Mouse (Mus musculus): ENCODE results near the gene Gda. TPM values are rescaled to one million over a fixed set of nuclear protein-coding genes. Genes with fewer than 3 reads are reported as not detected.

Gda gene
- total RNA-seq (2021) (10 to 100 TPM in 1 of 2 experiments, 1 to 10 TPM in 1; 10.0 to 13.3 TPM), polyA plus RNA-seq (2012; rRNA removed) (9.6 and 11.6 TPM in 2 replicates)
- long read RNA-seq, full-length matches to known transcripts = 3 of 3 reads
- long read RNA-seq, partial matches to known transcripts = 0 of 3 reads
- long read RNA-seq, other reads (novel, unspliced or antisense) = 0 of 3 reads

DNA sequence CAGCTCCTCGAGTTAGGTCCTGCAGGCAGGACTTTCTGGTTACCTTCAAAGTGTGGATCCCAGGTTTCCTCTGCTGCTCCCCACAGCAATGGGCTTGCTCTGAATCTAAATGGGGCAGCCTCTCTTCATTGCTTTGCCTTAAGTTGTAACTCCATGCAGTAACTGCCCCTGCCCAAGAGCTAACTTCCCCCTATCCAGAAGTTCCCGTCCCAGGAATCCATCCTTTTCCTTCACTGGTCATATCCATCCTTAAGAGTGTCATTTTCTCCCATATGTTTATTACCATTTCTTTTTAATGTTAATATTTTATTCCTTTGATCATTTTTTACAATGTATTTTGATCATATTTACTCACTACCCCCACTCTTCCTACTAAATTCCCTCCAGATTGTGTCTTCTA is at the start of gene Gda:
TSS of gene Gda (minus strand) at position 101 of the 400 bp plus-strand sequence.
- no peak for DNase-seq

DNA sequence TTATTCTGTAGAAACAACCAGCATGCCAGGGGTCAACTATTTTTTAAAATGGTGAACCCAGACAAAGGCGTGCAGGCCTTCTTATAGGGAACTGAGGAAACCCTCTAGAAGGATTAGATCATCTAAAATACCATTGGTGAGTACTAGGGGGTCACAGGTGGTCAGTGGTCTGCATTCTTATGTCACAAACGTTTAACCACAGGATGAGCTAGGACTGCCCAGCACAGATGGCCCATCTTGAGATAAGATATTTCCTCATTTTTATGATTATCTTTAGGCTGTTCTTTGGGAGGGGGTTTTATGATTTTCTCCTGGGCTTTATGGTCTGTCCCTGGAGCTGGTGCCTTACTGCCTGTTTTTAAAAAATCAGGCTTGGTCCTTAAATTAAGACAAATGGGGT is 47.0 kb upstream of the Gda start:
- DNase-seq = no peak

DNA sequence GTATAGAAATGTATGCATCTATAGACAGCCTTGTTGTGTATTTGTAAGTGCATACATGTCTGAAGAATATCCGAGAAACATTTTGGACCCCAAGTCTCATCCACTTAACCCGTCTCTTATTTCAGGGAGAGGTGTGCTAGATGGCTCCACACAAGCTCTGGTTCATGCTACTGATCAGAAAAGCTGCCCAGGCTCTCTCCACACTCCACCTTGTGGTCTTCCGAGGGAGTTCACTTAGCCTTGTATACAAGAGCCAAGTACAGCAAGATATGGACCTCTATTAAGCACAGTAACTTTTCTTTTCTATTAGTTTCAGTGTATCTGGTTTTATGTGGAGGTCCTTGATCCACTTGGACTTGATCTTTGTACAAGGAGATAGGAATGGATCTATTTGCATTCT is 36.9 kb upstream of the Gda start:
- peak; percentile 34 for DNase-seq

DNA sequence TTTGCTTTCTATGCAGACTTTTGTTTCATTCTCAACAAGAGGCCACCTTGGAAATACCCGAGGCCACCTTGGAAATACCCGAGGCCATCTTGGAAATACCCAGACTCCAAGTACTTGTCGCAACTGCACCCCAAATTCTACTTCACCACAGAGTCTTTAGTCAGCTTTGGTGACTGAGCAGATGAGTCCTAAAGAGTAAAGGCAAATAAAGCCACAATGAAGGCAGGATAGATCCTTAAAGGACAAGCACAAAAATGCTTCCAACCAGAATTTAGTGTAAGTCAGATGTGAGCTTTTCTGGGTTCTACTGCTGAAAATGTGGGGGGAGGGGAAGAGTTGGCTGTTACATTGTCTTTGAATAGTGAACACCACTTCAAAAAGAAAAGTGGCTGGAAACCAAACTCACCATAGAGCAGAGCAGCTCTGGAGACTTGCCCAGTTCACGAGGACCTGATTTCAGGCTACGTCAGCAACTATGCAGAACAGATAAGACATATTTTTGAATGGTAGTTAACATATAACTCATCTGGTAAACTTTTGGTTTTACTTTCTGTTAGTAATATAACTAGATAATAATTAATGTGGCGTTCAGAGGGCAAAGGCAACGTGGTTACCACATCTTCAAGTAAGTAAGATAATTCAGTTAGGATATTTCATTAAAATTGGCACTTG is 34.5 kb upstream of the Gda start:
- DNase-seq = no peak

DNA sequence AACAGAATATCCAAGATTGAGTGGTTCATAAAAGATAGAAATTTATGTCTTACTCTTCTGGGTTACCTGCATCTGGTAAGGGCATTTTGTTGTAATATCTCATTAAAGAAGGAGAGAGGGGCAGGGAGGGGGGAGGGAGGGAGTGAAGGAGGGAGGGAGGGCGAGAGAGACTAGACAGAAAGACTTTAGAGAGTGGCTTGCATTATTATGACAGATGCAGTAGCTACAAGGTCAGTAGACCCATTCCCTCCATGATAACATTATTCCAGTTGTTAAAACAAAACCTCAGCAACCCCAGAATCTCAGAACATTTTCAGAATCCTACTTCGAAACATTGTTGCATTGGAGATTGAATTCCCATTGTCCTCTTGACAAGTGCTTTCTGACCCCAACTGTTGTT is 33.9 kb upstream of the Gda start:
- no peak for DNase-seq

DNA sequence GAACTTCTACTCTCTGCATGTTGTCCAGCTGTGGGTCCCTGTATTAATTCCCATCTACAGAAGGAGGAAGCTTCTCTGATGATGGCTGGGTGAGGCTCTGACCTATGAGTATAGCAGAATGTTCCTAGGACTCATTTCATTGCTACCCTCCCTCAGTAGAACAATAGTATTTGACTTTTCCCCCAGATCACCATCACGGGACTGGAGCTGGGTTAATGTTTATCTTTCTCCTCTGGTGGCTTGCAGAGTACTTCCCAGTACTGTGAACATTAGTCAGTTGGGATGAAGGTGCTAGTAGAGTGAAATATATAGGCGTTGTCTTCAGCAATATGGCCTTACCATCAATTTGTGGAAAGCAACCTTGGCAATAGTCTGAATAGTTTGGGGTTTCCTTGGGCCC is 31.5 kb upstream of the Gda start:
- no peak for DNase-seq

DNA sequence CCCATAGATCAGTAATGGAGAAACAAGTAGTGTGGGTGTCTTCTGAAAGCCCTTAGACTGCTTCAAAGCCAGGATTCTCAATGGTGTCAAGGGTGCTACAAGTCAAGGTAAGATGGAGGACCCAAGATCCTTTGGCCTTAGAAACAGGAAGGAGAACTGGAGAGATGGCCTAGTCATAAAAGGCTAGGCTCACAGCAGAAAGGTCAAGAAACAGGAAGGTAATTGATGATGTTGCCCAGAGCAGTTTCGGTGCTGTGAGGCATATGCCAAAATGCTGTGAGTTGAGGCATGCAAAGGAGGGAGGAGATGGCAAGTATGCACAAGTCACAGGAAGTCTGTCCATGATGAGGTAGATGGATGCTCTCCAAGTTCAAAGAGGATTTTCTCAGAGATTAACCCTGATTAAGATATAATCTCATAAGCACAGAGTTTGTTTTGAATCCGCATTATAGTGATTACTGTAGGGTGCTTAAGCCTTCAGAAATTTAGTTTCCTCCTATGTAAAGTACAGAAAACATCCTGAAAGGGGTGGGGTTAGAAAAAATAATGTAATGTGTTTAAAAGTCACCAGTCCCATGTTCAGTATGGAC is 26.2 kb upstream of the Gda start:
- DNase-seq = no peak

DNA sequence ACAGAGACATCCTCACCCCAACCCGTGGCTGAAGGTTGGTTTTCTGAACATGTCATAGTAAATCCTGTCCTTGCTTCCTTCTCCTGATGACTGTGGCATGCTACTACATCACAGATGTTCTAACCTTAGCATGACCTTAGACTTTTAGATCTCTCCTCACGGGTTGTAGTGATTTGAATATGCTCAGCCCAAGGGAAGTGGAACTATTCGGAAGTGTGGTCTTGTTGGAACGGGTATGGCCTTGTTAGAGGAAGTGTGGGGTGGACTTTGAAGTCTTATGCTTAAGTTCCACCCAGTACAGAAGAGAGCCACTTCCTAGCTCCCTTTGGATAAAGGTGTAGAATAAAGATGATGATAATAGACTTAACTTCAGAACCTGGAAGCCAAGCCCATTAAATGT is 22.6 kb upstream of the Gda start:
- no peak for DNase-seq

DNA sequence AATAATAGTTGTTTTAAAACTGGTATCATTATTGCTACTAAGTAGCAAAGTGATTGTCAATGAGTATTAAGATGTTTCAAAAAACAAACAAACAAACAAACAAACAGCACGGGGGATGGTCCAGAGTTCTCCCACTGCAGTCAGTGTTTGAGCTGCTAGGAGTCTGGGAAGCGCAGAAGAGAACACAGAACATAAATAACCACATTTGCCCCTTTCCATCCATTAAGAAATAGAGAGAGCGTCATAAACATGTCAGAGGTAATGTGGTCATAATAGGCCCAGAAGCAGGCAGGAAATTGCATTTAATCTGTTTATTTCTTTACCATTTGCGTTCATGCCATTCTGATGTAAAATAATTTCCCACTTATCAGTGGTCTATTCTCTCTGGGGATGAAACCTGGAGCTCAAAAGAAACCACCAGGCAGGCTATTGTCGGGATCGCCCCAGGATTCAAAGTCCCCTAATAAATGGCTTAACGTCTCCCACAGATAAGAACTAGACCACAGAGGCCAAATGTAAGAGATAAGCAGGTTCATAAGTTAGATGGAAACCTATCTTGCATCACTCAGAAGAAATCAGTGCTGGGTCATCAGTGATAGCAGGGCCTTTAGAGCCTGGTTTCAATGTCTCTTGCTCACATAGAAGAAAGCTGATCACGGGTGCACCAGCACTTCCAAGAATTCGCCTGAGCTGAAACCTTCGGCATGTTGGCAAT is 20.7 kb upstream of the Gda start:
- DNase-seq = no peak

DNA sequence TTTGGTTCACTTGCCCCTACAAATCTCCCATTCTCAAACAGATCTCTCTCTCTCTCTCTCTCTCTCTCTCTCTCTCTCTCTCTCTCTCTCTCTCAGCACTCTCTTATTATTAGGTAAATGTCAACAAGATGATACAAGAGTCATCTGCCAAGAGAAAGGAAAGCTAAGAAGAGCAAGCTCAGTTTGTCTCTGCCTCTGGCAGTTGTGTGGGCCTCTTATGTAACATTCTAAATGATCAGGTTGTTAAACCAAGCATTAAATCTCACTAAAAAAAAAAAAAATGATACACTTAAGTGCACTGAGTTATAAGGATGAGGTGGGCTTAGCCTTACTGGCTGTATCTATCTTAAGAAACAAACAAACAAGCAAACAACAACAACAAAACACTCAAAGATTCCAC is 18.1 kb upstream of the Gda start:
- DNase-seq = no peak

DNA sequence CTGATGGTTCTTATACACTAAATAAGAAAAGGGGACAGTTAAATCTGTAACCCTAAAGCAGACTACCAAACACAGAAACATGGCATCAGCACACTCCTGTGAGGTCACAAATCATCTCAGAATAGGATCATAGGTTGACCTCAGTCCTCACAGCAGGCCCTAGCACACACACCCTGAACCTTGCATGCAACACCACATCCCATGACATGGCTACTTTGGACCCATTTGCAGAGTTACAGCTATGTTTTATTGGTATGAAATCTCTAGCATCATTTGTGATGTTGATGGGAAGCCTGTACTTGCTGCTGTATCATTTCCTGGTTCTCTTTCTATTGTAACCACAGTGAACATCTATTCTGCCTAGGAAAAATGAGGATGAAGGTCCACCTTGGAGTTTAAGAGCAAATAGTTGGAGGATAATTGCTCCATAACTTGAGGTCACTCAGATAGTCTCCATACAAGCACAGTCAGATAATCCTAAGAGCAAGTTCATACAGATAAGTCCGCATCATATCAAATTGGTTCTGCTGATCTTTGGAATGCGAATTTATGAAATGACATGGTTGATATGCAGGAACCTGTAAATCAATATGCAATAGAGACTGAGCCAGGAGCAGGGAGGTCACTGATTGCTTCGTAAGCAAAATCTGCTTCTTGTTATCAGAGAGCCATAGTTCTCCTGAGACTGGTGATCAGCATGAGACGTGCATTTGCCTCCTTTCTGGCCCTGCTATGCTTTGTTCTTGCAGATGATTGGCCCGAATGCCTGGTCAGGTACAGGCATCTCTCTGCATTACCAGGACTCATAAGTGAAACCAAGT is 14.1 kb upstream of the Gda start:
- no peak for DNase-seq

DNA sequence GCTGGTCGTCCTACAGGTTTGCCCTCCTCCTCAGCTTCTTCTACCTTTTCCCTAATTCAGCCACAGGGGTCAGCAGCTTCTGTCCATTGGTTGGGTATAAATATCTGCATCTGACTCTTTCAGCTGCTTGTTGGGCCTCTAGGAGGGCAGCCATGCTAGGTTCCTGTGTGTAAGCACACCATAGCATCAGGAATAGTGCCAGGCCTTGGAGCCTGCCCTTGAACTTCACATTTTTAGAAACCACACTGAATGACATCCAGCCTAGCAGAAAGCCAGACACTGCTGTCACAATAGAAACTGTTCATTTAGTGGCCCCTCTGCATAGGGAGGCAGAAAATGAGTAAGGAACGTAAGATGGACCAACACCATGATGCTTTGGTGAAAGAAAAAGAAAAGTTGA is 8.9 kb upstream of the Gda start:
- DNase-seq = peak; percentile 58

DNA sequence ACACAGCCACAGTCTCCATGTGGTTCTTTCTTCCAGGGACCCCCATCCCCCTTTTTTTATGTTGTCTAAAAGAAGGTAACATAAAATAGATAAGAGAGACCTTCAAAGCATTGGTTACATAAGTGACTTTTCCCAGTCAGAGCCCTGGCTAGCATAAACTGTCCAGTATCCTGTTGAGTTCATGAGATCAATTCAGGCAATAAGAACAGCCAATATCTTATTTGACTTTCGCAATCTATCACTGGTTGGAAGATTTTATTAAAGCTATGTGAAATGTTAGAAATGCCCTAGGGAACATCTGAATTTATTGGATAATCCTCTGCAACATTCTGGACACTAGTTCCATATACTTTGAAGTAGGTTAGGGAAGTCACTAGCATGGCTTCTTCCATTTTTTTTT is 7.8 kb upstream of the Gda start:
- DNase-seq = no peak

DNA sequence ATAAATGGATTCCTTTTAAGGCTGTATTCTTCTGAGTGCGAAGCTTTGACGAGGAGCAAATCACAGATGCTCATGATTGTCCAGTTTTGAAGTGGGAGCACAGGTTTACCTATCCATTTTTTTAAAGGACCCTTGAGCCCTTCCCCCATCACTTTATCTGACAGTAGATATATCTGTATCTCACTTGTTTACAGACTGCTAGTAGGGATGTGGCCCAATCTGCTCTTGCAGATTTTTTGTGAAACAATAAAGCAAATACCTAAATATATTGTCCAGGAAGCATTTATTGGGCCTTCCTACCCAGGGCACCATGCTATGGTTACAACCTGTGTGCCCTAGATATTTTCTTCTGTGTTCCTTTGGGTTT is 6.8 kb upstream of the Gda start:
- DNase-seq = no peak

DNA sequence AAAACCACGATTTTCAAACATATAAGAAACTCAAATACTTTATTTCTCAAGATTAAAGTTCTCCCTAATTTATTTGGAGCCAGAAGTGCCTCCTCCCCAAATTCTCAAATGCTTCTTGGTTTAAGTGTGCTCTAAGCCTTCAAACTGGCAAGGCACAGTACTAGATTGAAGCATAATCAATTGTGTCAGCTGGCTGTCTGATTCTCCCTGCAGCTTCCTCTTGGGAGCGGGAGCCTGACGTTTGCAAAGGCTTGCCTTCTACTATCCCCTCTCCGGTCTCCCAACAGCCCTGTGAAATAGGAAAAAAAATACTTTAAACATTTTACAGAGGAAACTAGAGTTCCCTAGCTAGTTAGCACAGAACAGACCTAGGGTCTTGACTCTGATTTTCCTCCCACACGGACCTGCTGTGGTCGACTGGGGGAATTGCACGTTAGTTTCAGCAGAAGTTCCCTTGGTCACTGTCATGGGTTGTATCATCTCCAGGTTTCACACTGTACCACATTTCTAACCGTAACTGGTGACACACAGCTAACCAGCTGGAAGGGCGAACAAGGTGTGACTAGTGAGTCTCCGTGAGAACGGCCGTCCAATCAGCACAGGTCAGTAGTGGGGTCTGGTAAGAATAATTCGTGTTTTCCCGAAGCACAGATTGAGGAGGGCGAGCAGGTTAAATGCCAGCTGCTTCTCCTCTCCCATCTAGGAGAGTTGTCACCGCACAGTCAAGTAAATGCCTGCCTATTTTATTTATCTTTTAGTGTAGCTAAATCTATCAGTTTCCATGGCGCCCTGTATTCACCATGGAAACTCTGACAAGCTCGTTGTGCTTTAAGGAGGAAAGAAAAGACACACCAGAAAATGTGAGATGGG is 6.2 kb upstream of the Gda start:
- DNase-seq = no peak

DNA sequence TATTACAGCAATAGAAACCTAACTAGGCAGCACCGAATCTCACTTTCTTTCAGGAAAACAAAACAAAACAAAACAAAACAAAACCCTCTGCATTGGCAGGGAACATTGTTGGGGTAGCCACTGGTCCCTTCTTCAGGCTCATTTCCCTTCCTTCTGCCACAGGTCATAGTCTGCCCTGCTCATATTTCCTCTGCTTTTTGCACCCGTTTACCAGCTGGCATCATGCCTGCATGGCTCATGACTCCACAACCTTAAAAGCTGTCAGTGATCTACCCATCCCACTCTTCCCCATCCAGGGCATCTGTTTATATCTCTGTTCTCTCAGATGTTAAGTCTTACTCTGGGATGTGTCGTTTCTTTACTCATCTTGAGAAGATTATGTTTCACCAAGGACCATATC is 5.3 kb upstream of the Gda start:
- no peak for DNase-seq

DNA sequence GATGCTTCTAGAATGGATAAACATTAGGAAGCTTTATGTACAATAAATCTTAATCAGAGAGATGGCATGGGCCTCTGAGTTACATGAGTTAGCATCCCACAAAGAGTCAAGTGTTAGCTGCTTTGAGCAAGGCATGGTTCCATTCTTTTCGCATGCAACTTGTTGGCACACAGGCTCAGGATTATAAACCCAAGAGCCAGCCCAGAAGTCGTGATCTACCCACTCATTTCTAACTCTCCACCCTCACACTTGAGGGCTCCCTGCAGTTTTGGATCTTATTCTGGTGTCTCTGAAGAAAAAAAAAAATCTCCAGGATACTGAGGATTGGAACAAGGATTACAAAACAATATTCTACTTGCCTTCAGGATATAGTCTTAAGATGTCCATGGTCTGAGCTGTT is 4.5 kb upstream of the Gda start:
- DNase-seq = no peak

DNA sequence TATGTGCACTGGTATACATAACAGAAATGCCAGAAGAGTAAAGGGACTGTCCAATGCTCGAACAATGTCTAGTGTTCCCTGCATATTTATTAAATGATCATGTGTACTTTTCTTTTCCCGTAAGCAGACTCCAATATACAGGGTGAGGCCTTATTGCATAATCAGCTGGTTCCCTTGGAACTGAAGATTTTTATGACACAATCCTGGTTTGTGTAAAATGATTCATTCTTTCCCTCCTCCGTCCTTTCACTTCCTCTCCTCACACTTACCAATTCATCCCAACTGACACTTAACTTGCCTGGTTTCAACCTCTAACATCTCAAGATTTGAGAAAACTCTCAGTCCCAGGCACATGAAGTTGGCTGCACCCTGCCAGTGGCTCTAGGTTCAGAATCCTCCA is 3.5 kb upstream of the Gda start:
- no peak for DNase-seq

DNA sequence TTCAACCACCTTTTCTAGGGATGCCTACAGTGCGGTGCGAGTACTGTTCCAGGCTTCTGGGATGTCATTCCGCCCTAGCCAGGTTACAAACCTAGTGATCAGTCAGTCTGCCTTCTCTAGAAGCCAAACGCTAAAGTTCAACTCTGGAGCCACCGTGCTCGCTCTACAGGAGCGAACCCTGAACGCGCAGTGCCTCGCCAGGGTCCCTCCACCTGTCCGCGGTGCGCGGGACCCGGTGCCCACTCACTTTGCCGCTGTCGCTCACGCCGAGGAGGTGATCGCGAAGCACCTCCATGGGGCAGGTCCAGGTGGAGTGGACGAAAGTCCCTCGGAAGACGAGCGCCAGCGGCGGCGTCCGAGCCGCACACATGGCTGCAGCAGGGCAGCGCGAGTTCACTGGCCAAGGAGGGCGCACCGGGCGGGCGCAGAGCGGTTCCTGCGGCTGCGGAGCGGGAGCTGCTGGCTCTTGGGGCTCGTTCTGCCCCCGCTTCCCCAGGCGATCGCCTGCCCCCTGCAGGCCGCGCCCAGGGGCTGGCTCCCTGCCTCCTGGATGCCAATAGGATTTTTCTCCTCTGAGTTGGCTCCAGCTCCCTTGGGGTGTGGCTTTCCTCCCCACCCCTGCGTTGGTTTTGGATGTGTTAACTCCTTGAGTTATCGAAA is 994 bp downstream of the Gda start:
- peak; percentile 94 for DNase-seq

DNA sequence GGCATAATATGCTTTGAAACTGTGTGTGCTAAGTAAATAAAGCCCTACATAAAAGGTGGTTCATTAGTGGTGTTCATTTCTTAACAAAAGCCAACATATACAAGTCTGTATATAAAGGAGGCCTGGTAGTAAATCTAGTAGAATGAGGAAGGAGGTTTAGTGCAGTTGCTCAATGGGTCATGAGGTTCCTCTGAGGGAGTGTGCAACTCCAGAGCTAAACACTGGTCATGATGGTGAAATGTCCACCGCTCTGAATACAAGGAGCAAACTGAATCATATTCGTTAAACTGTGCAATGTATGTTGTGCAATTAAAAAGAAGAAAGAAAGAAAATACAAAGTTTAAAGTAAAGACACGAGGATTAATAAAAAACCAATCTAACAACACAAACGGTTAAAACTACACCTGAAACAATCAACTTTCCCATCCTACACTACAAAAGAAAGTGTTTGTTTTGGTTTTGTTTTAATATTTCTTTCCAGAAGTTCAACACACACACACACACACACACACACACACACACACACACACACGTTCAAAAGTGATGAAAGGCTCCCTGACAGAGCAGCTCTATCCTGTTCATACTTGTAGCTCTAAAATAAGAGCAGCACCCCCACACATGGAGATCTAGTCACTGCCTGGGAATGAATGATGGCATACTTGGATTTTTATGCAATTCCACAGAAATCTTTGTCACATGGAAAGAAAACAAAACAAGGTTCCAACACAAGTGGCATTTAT is 11.9 kb downstream of the Gda start:
- DNase-seq = no peak

Measured in adrenal gland, adult 2 months (tissue).